In the genomic region with DNA sequence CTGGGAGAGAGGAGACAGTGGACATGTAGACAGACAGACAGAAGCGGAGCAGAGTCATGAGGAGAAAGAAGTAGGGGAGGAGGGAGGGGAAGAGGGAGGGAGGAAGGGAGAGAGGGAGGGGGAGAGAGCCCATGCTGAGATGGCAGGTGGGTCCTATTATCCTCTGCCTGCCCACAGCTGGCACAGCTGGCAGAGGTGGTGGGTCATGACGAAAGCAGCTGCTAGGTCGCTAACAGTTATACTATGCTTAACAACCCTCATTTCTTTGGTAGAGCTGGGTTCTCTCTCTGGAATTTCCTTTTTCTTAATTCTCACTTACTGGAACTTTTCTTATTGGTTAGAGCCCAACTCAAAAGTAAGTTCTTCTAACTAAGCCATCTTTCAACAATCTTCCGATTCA, we compare ENCODE assay signal across 26 mouse cellular contexts. TPM values are rescaled to one million over a fixed set of nuclear protein-coding genes. Genes with fewer than 3 reads are reported as not detected.
"Had no signal": no experiment of that assay in that cellular context is flagged by ENCODE, and none has a peak within 500 bp of the region (broad histone marks: within the 10 kb centered on the region; RNA-seq: fewer than 3 reads in every experiment).

No protein-coding gene starts in this region.

- DNase-seq: liver, postnatal 0 days; lung, adult 2 months; lung, postnatal 14 days; lung, postnatal 36 days; retina, postnatal 1 day; right cerebral cortex, adult 18-20 months; right cerebral cortex, postnatal 25 days; right cerebral cortex, postnatal 4 days; spleen, adult 18-20 months; thymus, adult 18-20 months had no signal

- H3K36me3 ChIP-seq: liver, embryonic 15.5 days; lung, embryonic 15.5 days; midbrain, embryonic 13.5 days; midbrain, embryonic 15.5 days; neural tube, embryonic 13.5 days; neural tube, embryonic 15.5 days had no signal

- H3K4me2 ChIP-seq: liver, embryonic 15.5 days; lung, embryonic 15.5 days; midbrain, embryonic 13.5 days; midbrain, embryonic 15.5 days; neural tube, embryonic 13.5 days; neural tube, embryonic 15.5 days had no signal

- H3K27me3 ChIP-seq: liver, embryonic 15.5 days; lung, embryonic 15.5 days; megakaryocyte, embryonic 14.5 days; midbrain, embryonic 13.5 days; midbrain, embryonic 15.5 days; neural tube, embryonic 13.5 days; neural tube, embryonic 15.5 days had no signal

- H3K4me3 ChIP-seq: liver, embryonic 15.5 days; lung, embryonic 15.5 days; megakaryocyte, embryonic 14.5 days; midbrain, embryonic 13.5 days; midbrain, embryonic 15.5 days; neural tube, embryonic 13.5 days; neural tube, embryonic 15.5 days had no signal

RNA-seq across cellular contexts. Expression of a gene that starts 28.9 kb away (rescaled TPM):
- total RNA-seq: megakaryocyte progenitor cell, adult 5-6 weeks; midbrain, postnatal 0 days; monocyte, adult 5-6 weeks had no signal
- polyA plus RNA-seq: liver, embryonic 15.5 days; liver, postnatal 0 days; lung, adult 2 months; lung, embryonic 15.5 days; lung, postnatal 0 days; macrophage; midbrain, embryonic 13.5 days; midbrain, embryonic 15.5 days; midbrain, postnatal 0 days; neural tube, embryonic 11.5 days; neural tube, embryonic 13.5 days; neural tube, embryonic 15.5 days; small intestine, adult 2 months; stomach, embryonic 14.5 days; stomach, embryonic 16.5 days had no signal
